ENCODE assay signal across 8 mouse cellular contexts in the genomic region with DNA sequence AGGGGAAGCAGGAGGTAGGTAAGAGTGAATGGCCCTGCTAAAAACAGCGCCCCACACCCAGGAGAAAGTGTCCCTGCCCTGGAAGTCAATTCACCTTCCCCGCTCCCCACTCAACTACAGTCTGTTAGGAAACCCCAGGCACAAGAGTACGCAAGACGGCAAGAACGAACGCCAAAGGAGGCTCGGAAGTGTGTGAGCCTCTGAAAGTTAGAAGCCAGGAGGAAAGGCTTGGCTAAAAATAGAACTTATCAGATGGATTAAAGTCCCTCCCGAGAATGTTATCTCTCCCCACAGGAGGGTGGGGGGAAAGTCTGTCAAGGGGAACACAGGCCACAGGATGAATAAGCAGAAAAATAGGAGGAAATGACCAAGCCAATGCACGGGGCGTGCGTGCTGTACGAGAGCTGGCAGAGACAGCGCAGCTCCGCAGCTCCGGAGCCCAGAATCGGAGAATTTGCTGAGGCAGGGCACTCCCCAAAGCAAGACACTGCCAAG. TPM values are rescaled to one million over a fixed set of nuclear protein-coding genes. Genes with fewer than 3 reads are reported as not detected.
A peak's percentile ranks its signal among the peaks of the same experiment; 100 is the strongest.
DNase-seq lines count a peak whose midpoint lies in the region; ATAC-seq and TF ChIP-seq lines count a peak whose summit lies in the region.

No protein-coding gene starts in this region.

- no peaks in the 10 kb centered on the region for H3K36me3 ChIP-seq in hindbrain, embryonic 10.5 days
- H3K36me3 ChIP-seq in limb, embryonic 13.5 days: no peaks in the 10 kb centered on the region
- no peaks in the 10 kb centered on the region for H3K36me3 ChIP-seq in midbrain, embryonic 13.5 days

- peak overlapping the region; percentile 51 for H3K9ac ChIP-seq in limb, embryonic 13.5 days
- peak overlapping the region; percentile 46 for H3K9ac ChIP-seq in midbrain, embryonic 13.5 days (replicated peaks)

- H3K27ac ChIP-seq in embryonic fibroblast, embryonic 13.5 days (ENCODE audit: insufficient read depth, low read length): peak overlapping the region; percentile 80
- peak overlapping the region; percentile 46 for H3K27ac ChIP-seq in hindbrain, embryonic 10.5 days
- H3K27ac ChIP-seq in limb, embryonic 13.5 days: no peak overlapping the region
- H3K27ac ChIP-seq in midbrain, embryonic 13.5 days: no peak overlapping the region

- peak overlapping the region; percentile 65 for H3K4me2 ChIP-seq in limb, embryonic 13.5 days (replicated peaks)
- H3K4me2 ChIP-seq in midbrain, embryonic 13.5 days (replicated peaks): peak overlapping the region; percentile 58

- peak overlapping the region; percentile 11; the same call in 1 of the 2 replicates for H3K4me3 ChIP-seq in embryonic fibroblast, embryonic 13.5 days (ENCODE audit: insufficient read depth, low read length)
- peak overlapping the region; percentile 46 for H3K4me3 ChIP-seq in hindbrain, embryonic 10.5 days
- H3K4me3 ChIP-seq in limb, embryonic 13.5 days: peak overlapping the region; percentile 36
- peak overlapping the region; percentile 31 for H3K4me3 ChIP-seq in midbrain, embryonic 13.5 days (replicated peaks)

- TF ChIP-seq POLR2A in embryonic fibroblast, embryonic 13.5 days (IDR thresholded peaks at IDR 0.05; ENCODE audit: low read depth, low read length): peak; percentile 38; the same call in 1 of the 2 replicates

- ATAC-seq in limb, embryonic 13.5 days (ENCODE audit: low FRiP score, low read depth): peak; percentile 60; the same call in 1 of the 2 replicates
- peak; percentile 71 for ATAC-seq in midbrain, embryonic 13.5 days
- ATAC-seq in activated CD4-positive, CD25-positive, alpha-beta regulatory T cell, adult 4 months: no peak

- no peaks in the 10 kb centered on the region for H3K9me3 ChIP-seq in hindbrain, embryonic 10.5 days
- no peaks in the 10 kb centered on the region for H3K9me3 ChIP-seq in limb, embryonic 13.5 days
- H3K9me3 ChIP-seq in midbrain, embryonic 13.5 days: no peaks in the 10 kb centered on the region; the same call in 1 of the 2 replicates

- TF ChIP-seq CTCF in embryonic fibroblast, embryonic 13.5 days (IDR thresholded peaks at IDR 0.05; ENCODE audit: borderline replicate concordance, insufficient read depth, low read length): no peak

- under 1% methylated on average over 16 of the region's 16 CpGs for WGBS in hindbrain, embryonic 10.5 days
- WGBS in limb, embryonic 13.5 days: under 1% methylated on average over 16 of the region's 16 CpGs
- WGBS in midbrain, embryonic 13.5 days: under 1% methylated on average over 16 of the region's 16 CpGs

- peak; percentile 32 for DNase-seq in 3134 (ENCODE audit: extremely low read depth, insufficient read length, low spot score)
- peak; percentile 60 for DNase-seq in R1 (ENCODE audit: low read depth, low spot score)
- DNase-seq in hindbrain, embryonic 10.5 days (ENCODE audit: low spot score): peak; percentile 50
- no peak for DNase-seq in frontal cortex, postnatal 25 days (ENCODE audit: low spot score in 2 of 2)

- peaks cover 44% of the 10 kb centered on the region for H3K27me3 ChIP-seq in hindbrain, embryonic 10.5 days (ENCODE audit: insufficient read depth, poor library complexity, severe bottlenecking)
- H3K27me3 ChIP-seq in limb, embryonic 13.5 days: peaks cover 24% of the 10 kb centered on the region
- peaks cover 41% of the 10 kb centered on the region for H3K27me3 ChIP-seq in midbrain, embryonic 13.5 days

- H3K4me1 ChIP-seq in embryonic fibroblast, embryonic 13.5 days (ENCODE audit: control insufficient read depth, insufficient read depth, low read length): peaks cover 2% of the 10 kb centered on the region; the same call in 1 of the 2 replicates
- H3K4me1 ChIP-seq in hindbrain, embryonic 10.5 days (replicated peaks): peaks cover 37% of the 10 kb centered on the region
- H3K4me1 ChIP-seq in limb, embryonic 13.5 days: peaks cover 10% of the 10 kb centered on the region
- H3K4me1 ChIP-seq in midbrain, embryonic 13.5 days (replicated peaks): peaks cover 34% of the 10 kb centered on the region

RNA-seq across cellular contexts. Expression of a gene that starts 41.0 kb away (rescaled TPM):
- polyA plus RNA-seq in embryonic fibroblast, embryonic 13.5 days (2011; ENCODE audit: insufficient read length, low read depth, missing spikeins): 6.6 and 7.5 TPM in 2 replicates
- polyA plus RNA-seq in hindbrain, embryonic 10.5 days (2016; fragmentation: Nextera tagmentation; extraction: Ambion mirVana): 4.6 and 5.9 TPM in 2 replicates
- 3.9 and 5.4 TPM in 2 replicates for polyA plus RNA-seq in limb, embryonic 13.5 days (2015; fragmentation: Nextera tagmentation; extraction: Ambion mirVana)
- polyA plus RNA-seq in midbrain, embryonic 13.5 days (2015; fragmentation: Nextera tagmentation; extraction: Ambion mirVana): 3.9 and 4.0 TPM in 2 replicates
- 1 to 10 TPM; 1.7 to 2.3 TPM for polyA plus RNA-seq in activated CD4-positive, CD25-positive, alpha-beta regulatory T cell, adult 4 months (2017; shearing (Covaris generic))

Comparison
In these comparisons a context has a peak if more than half of its experiments do, and no peak if none do; other contexts are left out.
1. DNase-seq: peak in 3134 (single experiment), R1 (single experiment) and hindbrain, embryonic 10.5 days (single experiment); none in frontal cortex, postnatal 25 days (0 of 2).
2. H3K27ac ChIP-seq: peak in embryonic fibroblast, embryonic 13.5 days (single experiment) and hindbrain, embryonic 10.5 days (single experiment); none in limb, embryonic 13.5 days (single experiment) and midbrain, embryonic 13.5 days (single experiment).
3. Peak in every context shown above with its lines, with median percentiles within 50 percentile points of each other: H3K4me3 ChIP-seq.